Mouse (Mus musculus) MEL (cell line): ENCODE measurements around the gene Rora. TPM values are rescaled to one million over a fixed set of nuclear protein-coding genes. Genes with fewer than 3 reads are reported as not detected.
A peak's percentile ranks its signal among the peaks of the same experiment; 100 is the strongest.

Source experiments
- DNase-seq: peaks from one replicate; pipeline ENCODE4 v3.0.0; 2011; ENCODE audit warnings: low read depth, low spot score
- H3K27ac ChIP-seq: 2 replicates; pipeline ENCODE4 v1.5.1; 2012; ENCODE audit warnings: low read depth, mild to moderate bottlenecking, control low read depth, low read length, moderate library complexity; ENCODE audit not compliant: control insufficient read depth
- H3K27me3 ChIP-seq, 2 experiments: fragments of 150-350 bp in 1 of 2; sonication (generic) in 1 of 2; 2 replicates each; pipeline ENCODE4 v1.6.1; 2012; ENCODE audit warnings: low read length in 2 of 2, mild to moderate bottlenecking in 2 of 2, improper control_type of control experiment in 1 of 2, moderate library complexity in 1 of 2; ENCODE audit not compliant: insufficient read depth in 2 of 2, control insufficient read depth in 1 of 2
- H3K36me3 ChIP-seq, 2 experiments: 2 replicates each; pipeline ENCODE4 v1.6.1; 2012 to 2014; ENCODE audit warnings: low read length in 2 of 2, improper control_type of control experiment in 1 of 2, inconsistent platforms in 1 of 2, mild to moderate bottlenecking in 1 of 2; ENCODE audit not compliant: insufficient read depth in 2 of 2, control insufficient read depth in 1 of 2
- H3K4me1 ChIP-seq, 2 experiments: fragments of 150-350 bp in 1 of 2; sonication (generic) in 1 of 2; 2 replicates each; pipeline ENCODE4 v1.6.1; 2012; ENCODE audit warnings: low read length in 2 of 2, improper control_type of control experiment in 1 of 2, mild to moderate bottlenecking in 1 of 2; ENCODE audit not compliant: insufficient read depth in 2 of 2, control insufficient read depth in 1 of 2
- H3K4me3 ChIP-seq, 2 experiments: fragments of 150-350 bp in 1 of 2; sonication (generic) in 1 of 2; 2 replicates each; pipeline ENCODE4 v1.5.1; 2012; ENCODE audit warnings: low read depth in 2 of 2, low read length in 2 of 2, mild to moderate bottlenecking in 2 of 2, moderate library complexity in 2 of 2, control low read depth in 1 of 2, improper control_type of control experiment in 1 of 2; ENCODE audit not compliant: control insufficient read depth in 1 of 2, insufficient read depth in 1 of 2
- H3K79me2 ChIP-seq: 2 replicates; pipeline ENCODE4 v1.6.1; 2012; ENCODE audit warnings: mild to moderate bottlenecking, low read length, moderate library complexity; ENCODE audit not compliant: control insufficient read depth, poor library complexity, insufficient read depth
- H3K9ac ChIP-seq: 2 replicates; pipeline ENCODE4 v1.6.1; 2012; ENCODE audit warnings: low read depth, mild to moderate bottlenecking, control low read depth, low read length, moderate library complexity; ENCODE audit not compliant: control insufficient read depth, poor library complexity, severe bottlenecking
- H3K9me3 ChIP-seq: fragments of 150-350 bp; sonication (generic); replicated peaks from 2 replicates; pipeline ENCODE4 v1.6.1; 2012; ENCODE audit warnings: mild to moderate bottlenecking, low read length, improper control_type of control experiment, moderate library complexity; ENCODE audit not compliant: insufficient read depth
- CHD1 ChIP-seq: IDR thresholded peaks from 2 replicates; pipeline ENCODE4 v1.6.1; 2012; ENCODE audit warnings: low read depth, mild to moderate bottlenecking, inconsistent platforms, low read length, improper control_type of control experiment
- CHD2 ChIP-seq: IDR thresholded peaks from 2 replicates; pipeline ENCODE4 v1.6.1; 2011; ENCODE audit warnings: low read length, improper control_type of control experiment
- CTCF ChIP-seq, 3 experiments: IDR thresholded peaks in 2 of 3; conservative IDR thresholded peaks in 1 of 3; 2 replicates each; pipeline ENCODE4 v1.5.1; 2011 to 2012; ENCODE audit warnings: low read length in 3 of 3, low read depth in 2 of 3, mild to moderate bottlenecking in 2 of 3, improper control_type of control experiment in 1 of 3, inconsistent platforms in 1 of 3, mixed read lengths in 1 of 3, moderate library complexity in 1 of 3; ENCODE audit not compliant: control insufficient read depth in 1 of 3, insufficient read depth in 1 of 3, poor library complexity in 1 of 3, severe bottlenecking in 1 of 3
- ELF1 ChIP-seq: IDR thresholded peaks from 2 replicates; pipeline ENCODE4 v1.6.1; 2014; ENCODE audit warnings: low read depth, mild to moderate bottlenecking, inconsistent platforms, low read length, improper control_type of control experiment, moderate library complexity
- EP300 ChIP-seq, 2 experiments: IDR thresholded peaks; 2 replicates each; pipeline ENCODE4 v1.6.1; 2011; ENCODE audit warnings: improper control_type of control experiment in 2 of 2, low read length in 2 of 2, low read depth in 1 of 2, mild to moderate bottlenecking in 1 of 2
- HCFC1 ChIP-seq: IDR thresholded peaks from 2 replicates; pipeline ENCODE4 v1.6.1; 2012; ENCODE audit warnings: low read depth, mild to moderate bottlenecking, inconsistent platforms, low read length, improper control_type of control experiment, moderate library complexity
- KAT2A ChIP-seq: conservative IDR thresholded peaks from 2 replicates; pipeline ENCODE4 v1.6.1; 2012; ENCODE audit warnings: low read depth, low read length, improper control_type of control experiment, inconsistent platforms
- MYB ChIP-seq: IDR thresholded peaks from 2 replicates; pipeline ENCODE4 v1.6.1; 2011; ENCODE audit warnings: mild to moderate bottlenecking, low read depth, low read length, improper control_type of control experiment
- MYC ChIP-seq: IDR thresholded peaks from 2 replicates; pipeline ENCODE4 v1.6.1; 2011; ENCODE audit warnings: low read depth, mild to moderate bottlenecking, low read length, improper control_type of control experiment, moderate library complexity
- NELFE ChIP-seq: IDR thresholded peaks from 2 replicates; pipeline ENCODE4 v1.6.1; 2011; ENCODE audit warnings: low read depth, low read length, improper control_type of control experiment
- POLR2A ChIP-seq, 2 experiments: IDR thresholded peaks; 2 replicates each; pipeline ENCODE4 v1.6.1; 2011 to 2012; ENCODE audit warnings: low read length in 2 of 2, mild to moderate bottlenecking in 2 of 2, control low read depth in 1 of 2, improper control_type of control experiment in 1 of 2, low read depth in 1 of 2, moderate library complexity in 1 of 2; ENCODE audit not compliant: control insufficient read depth in 1 of 2, insufficient read depth in 1 of 2, poor library complexity in 1 of 2
- POLR2AphosphoS2 ChIP-seq: IDR thresholded peaks from 2 replicates; pipeline ENCODE4 v1.6.1; 2011; ENCODE audit warnings: low read length, improper control_type of control experiment
- POLR2AphosphoS5 ChIP-seq: IDR thresholded peaks from 2 replicates; pipeline ENCODE4 v1.6.1; 2012; ENCODE audit warnings: low read depth, borderline replicate concordance, mild to moderate bottlenecking, inconsistent platforms, low read length, moderate library complexity, mixed read lengths
- RAD21 ChIP-seq: IDR thresholded peaks from 2 replicates; pipeline ENCODE4 v1.6.1; 2011; ENCODE audit warnings: mild to moderate bottlenecking, low read depth, low read length, improper control_type of control experiment
- RCOR1 ChIP-seq: IDR thresholded peaks from 2 replicates; pipeline ENCODE4 v1.6.1; 2012; ENCODE audit warnings: low read depth, mild to moderate bottlenecking, inconsistent platforms, low read length, improper control_type of control experiment
- SIN3A ChIP-seq: IDR thresholded peaks from 2 replicates; pipeline ENCODE4 v1.6.1; 2012; ENCODE audit warnings: low read length, improper control_type of control experiment, inconsistent platforms
- TAL1 ChIP-seq: IDR thresholded peaks from 2 replicates; pipeline ENCODE4 v1.6.1; 2012; ENCODE audit warnings: mild to moderate bottlenecking, inconsistent platforms, low read length, moderate library complexity, mixed read lengths
- TBP ChIP-seq: IDR thresholded peaks from 2 replicates; pipeline ENCODE4 v1.8.0; 2011; ENCODE audit warnings: low read depth, low read length, improper control_type of control experiment
- TCF12 ChIP-seq: IDR thresholded peaks from 2 replicates; pipeline ENCODE4 v1.6.1; 2014; ENCODE audit warnings: low read depth, mild to moderate bottlenecking, inconsistent platforms, low read length, improper control_type of control experiment, moderate library complexity
- UBTF ChIP-seq: IDR thresholded peaks from 2 replicates; pipeline ENCODE4 v1.6.1; 2012; ENCODE audit warnings: low read depth, mild to moderate bottlenecking, inconsistent platforms, low read length, improper control_type of control experiment, moderate library complexity, borderline replicate concordance; ENCODE audit not compliant: insufficient read depth
- USF1 ChIP-seq: IDR thresholded peaks from 2 replicates; pipeline ENCODE4 v1.6.1; 2014; ENCODE audit warnings: low read depth, mild to moderate bottlenecking, inconsistent platforms, low read length, improper control_type of control experiment, moderate library complexity
- ZMIZ1 ChIP-seq: IDR thresholded peaks from 2 replicates; pipeline ENCODE4 v1.6.1; 2012; ENCODE audit warnings: low read depth, mild to moderate bottlenecking, inconsistent platforms, low read length, improper control_type of control experiment, moderate library complexity
- ZNF384 ChIP-seq: IDR thresholded peaks from 2 replicates; pipeline ENCODE4 v1.6.1; 2012; ENCODE audit warnings: low read depth, mild to moderate bottlenecking, inconsistent platforms, low read length, improper control_type of control experiment
- polyA plus RNA-seq, 2 experiments: library from polyadenylated mRNA; stranded (reverse) in 1 of 2; unstranded in 1 of 2; fragments of >175 nt in 1 of 2; fragments of >200 nt in 1 of 2; gene quantifications; 2 replicates each; pipeline versions ENCODE4 v1.2.1 to v1.2.4; 2012; ENCODE audit warnings: low replicate concordance in 2 of 2, low read depth in 1 of 2; ENCODE audit not compliant: insufficient read length in 2 of 2, insufficient read depth in 1 of 2, missing spikeins in 1 of 2
- total RNA-seq: library from RNA; depleted of rRNA; stranded (reverse); fragments of 300-350 nt; gene quantifications from 2 replicates; pipeline ENCODE4 v1.2.3, GENCODE M21; 2012

The Rora gene
- total and polyA plus RNA-seq, 3 experiments, result not detected

DNA sequence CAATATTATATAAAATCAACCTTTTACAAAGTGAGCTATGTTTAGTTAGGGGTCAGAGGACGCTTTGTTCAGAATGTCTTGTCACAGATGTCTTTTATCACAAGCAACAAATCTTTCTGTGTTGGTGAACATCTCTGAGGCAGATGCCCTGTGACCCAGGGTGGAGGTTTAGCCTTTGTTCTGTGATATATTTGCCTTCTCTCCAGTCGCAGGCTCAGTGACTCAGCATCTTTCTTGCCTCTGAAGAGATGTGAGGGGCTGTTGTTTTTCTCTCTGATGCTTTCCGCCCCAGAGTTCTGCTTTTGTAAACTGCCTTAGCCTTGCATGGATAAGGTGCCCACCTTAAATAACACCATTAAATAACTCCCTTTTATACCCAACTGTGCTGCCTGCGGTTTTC, 488.3 kb downstream of the Rora start:
- H3K4me3 ChIP-seq, result no peak overlapping the region
- H3K4me1 ChIP-seq, result no peaks in the 10 kb centered on the region
- H3K27ac ChIP-seq, result no peak overlapping the region
- H3K79me2 ChIP-seq, result no peaks in the 10 kb centered on the region
- no peaks in the 10 kb centered on the region for H3K36me3 ChIP-seq
- TF ChIP-seq CTCF (IDR thresholded peaks at IDR 0.05 in 2 of 3, conservative IDR thresholded peaks at IDR 0.05 in 1 of 3; ENCODE audit: control insufficient read depth in 1 of 3, insufficient read depth in 1 of 3, low read depth in 2 of 3, low read length in 3 of 3, poor library complexity in 1 of 3, severe bottlenecking in 1 of 3) (no peak), SIN3A (no peak), POLR2AphosphoS2 (no peak), TAL1 (no peak), USF1 (no peak), TBP (no peak), MYB (no peak), RCOR1 (no peak)
- no peak for DNase-seq
- H3K27me3 ChIP-seq, result no peaks in the 10 kb centered on the region
- H3K9ac ChIP-seq, result no peak overlapping the region
- no peaks in the 10 kb centered on the region for H3K9me3 ChIP-seq

DNA sequence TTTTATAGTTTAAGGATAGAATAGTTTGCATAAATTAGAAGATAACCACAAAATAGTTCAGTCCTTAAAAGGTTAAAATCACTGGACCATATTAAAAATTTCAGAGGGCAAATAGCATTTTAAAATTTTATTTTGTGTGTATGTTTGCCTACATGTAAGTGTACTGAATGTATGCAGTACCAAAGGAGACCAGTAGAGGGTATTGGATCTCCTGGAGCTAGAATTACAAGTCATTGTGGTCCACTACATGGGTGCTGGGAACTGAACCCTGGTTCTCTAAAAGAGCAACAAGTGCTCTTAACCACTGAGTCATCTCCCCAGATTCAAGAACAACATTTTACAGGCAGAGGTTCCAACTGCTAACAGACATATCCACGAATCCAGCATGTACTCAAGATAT, 493.4 kb downstream of the Rora start:
- no peak overlapping the region for H3K27ac ChIP-seq
- TF ChIP-seq TCF12, result no peak
- no peak for TF ChIP-seq MYC
- TF ChIP-seq CTCF (IDR thresholded peaks at IDR 0.05 in 2 of 3, conservative IDR thresholded peaks at IDR 0.05 in 1 of 3; ENCODE audit: control insufficient read depth in 1 of 3, insufficient read depth in 1 of 3, low read depth in 2 of 3, low read length in 3 of 3, poor library complexity in 1 of 3, severe bottlenecking in 1 of 3), result peak in 2 of 3 experiments; percentile 0 to 9; a peak in 1 of 6 replicates
- DNase-seq, result peak; percentile 19
- H3K36me3 ChIP-seq, result no peaks in the 10 kb centered on the region
- no peaks in the 10 kb centered on the region for H3K27me3 ChIP-seq
- H3K4me1 ChIP-seq, result no peaks in the 10 kb centered on the region
- no peaks in the 10 kb centered on the region for H3K79me2 ChIP-seq
- no peak overlapping the region for H3K4me3 ChIP-seq
- H3K9ac ChIP-seq, result no peak overlapping the region
- H3K9me3 ChIP-seq, result no peaks in the 10 kb centered on the region

DNA sequence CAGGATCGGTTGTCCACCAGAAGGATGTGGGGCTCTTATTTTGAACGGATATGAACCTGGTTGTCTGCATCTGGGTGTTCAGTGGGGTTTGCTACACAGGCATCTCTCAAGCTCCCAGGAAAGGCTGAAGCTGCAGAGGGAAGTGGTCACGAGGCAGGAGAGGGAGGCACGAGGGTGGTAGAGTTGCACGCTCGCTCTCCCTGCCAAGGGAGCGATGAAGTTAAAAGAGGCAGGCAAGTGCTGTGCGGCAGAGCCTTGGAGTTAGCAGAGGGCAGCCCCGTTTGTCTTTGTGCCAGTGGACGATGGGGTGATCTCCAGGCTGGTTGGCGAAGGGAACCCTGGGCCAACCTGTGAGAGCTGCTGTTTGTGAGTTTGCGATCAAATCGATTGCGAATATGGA, 496.6 kb downstream of the Rora start:
- no peaks in the 10 kb centered on the region for H3K9me3 ChIP-seq
- TF ChIP-seq USF1 (no peak), UBTF (no peak), POLR2A (IDR thresholded peaks at IDR 0.05; ENCODE audit: control insufficient read depth in 1 of 2, insufficient read depth in 1 of 2, low read depth in 1 of 2, low read length in 2 of 2, poor library complexity in 1 of 2) (no peak), NELFE (no peak), HCFC1 (no peak), KAT2A (no peak), RCOR1 (no peak), CHD2 (no peak), POLR2AphosphoS5 (no peak), RAD21 (no peak), CHD1 (no peak), ZMIZ1 (no peak), MYB (no peak), POLR2AphosphoS2 (no peak), EP300 (IDR thresholded peaks at IDR 0.05; ENCODE audit: low read depth in 1 of 2, low read length in 2 of 2) (no peak), ELF1 (no peak), TAL1 (no peak), ZNF384 (no peak)
- TF ChIP-seq, all 39 proteins: peak for 0
- no peak overlapping the region for H3K27ac ChIP-seq
- no peak for DNase-seq
- H3K27me3 ChIP-seq, result no peaks in the 10 kb centered on the region
- no peaks in the 10 kb centered on the region for H3K36me3 ChIP-seq
- H3K79me2 ChIP-seq, result no peaks in the 10 kb centered on the region
- H3K4me1 ChIP-seq, result no peaks in the 10 kb centered on the region
- H3K9ac ChIP-seq, result no peak overlapping the region
- no peak overlapping the region for H3K4me3 ChIP-seq
